Mouse (Mus musculus): ENCODE data around the gene Prkd2. TPM values are rescaled to one million over a fixed set of nuclear protein-coding genes. Genes with fewer than 3 reads are reported as not detected.
A peak's percentile ranks its signal among the peaks of the same experiment; 100 is the strongest.

Prkd2 gene
- total RNA-seq, 2 experiments from 2014 or later, result 3.9 to 8.2 TPM

GRCm38 (mm10) chr7:16816078-16816474 lies 26.6 kb upstream of the Prkd2 start:
- peak; percentile 91 for DNase-seq
- intact Hi-C loops (cut with DNase I), result no loop called here
- Histone ChIP-seq H3K27ac (peak overlapping the region; percentile 98), H3K4me3 (peak overlapping the region; percentile 100)
- TF ChIP-seq CTCF (IDR thresholded peaks at IDR 0.05), result no peak

DNA sequence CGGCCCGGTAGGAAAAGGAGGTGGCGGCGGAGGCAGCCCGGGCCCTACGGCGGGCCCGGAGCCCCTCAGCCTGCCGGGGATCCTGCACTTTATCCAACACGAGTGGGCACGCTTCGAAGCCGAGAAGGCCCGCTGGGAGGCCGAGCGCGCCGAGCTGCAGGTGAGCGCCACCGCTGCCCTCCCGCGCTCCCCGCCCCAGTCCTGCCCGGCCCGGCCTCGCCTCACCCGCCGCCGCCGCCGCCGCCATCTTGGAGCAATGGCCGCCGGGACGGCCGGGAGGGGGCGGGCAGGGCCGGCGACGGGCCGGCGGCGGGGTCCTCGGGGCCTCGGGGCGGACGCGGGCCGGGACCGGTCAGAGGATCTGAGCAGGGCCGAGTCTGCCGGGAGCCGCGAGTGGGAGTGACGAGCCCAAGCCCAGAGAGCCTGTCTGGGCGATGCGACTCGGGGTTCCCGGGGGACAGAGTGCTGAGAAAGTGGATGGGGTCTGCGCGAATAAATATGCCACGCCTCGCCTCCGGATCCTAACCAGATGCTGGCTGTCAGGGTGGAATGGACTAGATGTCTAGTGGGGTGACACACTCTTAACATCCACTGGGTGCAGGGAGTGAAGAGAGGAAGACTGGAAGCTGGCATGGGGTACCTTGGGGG lies 26.1 kb upstream of the Prkd2 start, which contains the start of gene Fkrp:
Gene Fkrp (minus strand): TSS at position 258 of the 648 bp plus-strand sequence.
- H3K4me3 ChIP-seq, result peak within 1 kb of the TSS; percentile 100
- intact Hi-C loops (cut with DNase I), result no loop called here
- peak within 1 kb of the TSS; percentile 98 for H3K27ac ChIP-seq
- TF ChIP-seq CTCF (IDR thresholded peaks at IDR 0.05), result no peak; the same call in 1 of the 2 replicates
- peak; percentile 74 for DNase-seq

DNA sequence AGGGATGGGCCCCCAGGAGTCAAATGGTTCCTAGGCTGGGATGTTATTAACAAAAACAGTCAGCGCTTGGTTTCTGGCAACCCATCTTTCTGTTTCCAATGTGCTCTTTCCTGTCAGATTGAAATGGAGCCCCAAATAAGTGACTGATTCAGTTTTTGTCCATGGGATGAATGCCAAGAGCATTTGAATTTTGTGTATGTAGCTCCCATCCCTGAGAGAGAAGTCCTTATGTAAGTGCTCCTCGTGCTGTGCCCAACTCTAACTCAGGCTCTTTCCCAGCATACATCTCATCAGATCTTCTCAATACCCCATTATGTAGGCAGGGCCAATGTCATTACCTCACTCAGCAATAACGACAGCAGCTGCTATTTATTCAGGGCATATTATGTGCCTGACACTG lies 25.0 kb upstream of the Prkd2 start:
- DNase-seq, result no peak
- peak overlapping the region; percentile 100 for H3K4me3 ChIP-seq
- no peak for TF ChIP-seq CTCF (IDR thresholded peaks at IDR 0.05)
- H3K27ac ChIP-seq, result no peak overlapping the region; the same call in 1 of the 2 replicates
- intact Hi-C loops (cut with DNase I), result no loop called here

GRCm38 (mm10) chr7:16819794-16820193 lies 22.9 kb upstream of the Prkd2 start:
- intact Hi-C loops (cut with DNase I), result no loop called here
- Histone ChIP-seq H3K4me3 (no peak overlapping the region), H3K27ac (peak overlapping the region; percentile 24; the same call in 1 of the 2 replicates)
- no peak for TF ChIP-seq CTCF (IDR thresholded peaks at IDR 0.05)
- no peak for DNase-seq

DNA sequence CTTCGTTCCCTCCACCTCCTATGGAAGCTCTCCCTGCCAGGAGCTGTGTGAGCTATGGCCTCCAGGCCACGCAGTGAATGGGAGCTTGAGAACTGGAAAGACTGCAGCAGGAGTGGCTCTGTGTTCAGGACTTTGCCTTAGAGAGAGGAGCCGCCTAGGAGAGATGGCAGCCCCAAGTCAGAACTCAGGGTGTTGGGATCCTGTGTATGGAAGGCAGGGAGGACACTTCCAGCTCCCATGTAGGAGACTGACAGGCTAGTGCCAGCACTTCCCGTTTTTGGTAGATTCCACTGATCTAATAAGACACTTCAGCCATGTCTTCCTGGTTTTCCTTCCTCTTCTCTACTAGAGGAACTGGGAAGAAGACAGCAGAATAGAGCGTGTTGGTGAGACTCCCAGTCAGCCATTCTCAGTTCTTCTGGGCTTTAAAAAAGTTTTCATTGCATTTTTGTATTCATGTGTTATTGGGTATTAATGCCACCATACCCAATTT lies 22.4 kb upstream of the Prkd2 start:
- H3K4me3 ChIP-seq, result no peak overlapping the region
- intact Hi-C loops (cut with DNase I), result no loop called here
- DNase-seq, result no peak
- TF ChIP-seq CTCF (IDR thresholded peaks at IDR 0.05), result no peak
- H3K27ac ChIP-seq, result peak overlapping the region; percentile 24; the same call in 1 of the 2 replicates

DNA sequence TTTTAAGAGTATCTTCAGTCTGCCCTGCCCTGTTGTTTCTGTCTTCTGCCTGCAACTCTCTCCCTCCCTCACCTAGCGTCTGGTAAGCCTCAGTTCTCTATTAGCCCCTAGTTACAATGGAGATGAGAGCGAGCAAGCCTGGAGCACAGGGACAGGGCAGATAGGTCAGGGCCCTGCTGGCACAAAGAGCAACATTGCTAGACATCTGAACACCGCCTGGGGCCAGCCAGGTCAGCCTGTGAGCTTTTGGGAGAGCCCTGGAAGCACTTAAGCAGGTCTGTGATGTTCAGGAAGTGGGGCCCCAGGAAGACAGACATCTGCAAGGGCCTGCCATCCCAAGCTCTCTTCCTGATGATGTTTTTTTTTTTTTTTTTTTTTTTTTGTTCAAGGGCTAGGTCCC lies 21.6 kb upstream of the Prkd2 start:
- no peak for TF ChIP-seq CTCF (IDR thresholded peaks at IDR 0.05)
- H3K27ac ChIP-seq, result no peak overlapping the region; the same call in 1 of the 2 replicates
- intact Hi-C loops (cut with DNase I), result no loop called here
- DNase-seq, result no peak
- no peak overlapping the region for H3K4me3 ChIP-seq

DNA sequence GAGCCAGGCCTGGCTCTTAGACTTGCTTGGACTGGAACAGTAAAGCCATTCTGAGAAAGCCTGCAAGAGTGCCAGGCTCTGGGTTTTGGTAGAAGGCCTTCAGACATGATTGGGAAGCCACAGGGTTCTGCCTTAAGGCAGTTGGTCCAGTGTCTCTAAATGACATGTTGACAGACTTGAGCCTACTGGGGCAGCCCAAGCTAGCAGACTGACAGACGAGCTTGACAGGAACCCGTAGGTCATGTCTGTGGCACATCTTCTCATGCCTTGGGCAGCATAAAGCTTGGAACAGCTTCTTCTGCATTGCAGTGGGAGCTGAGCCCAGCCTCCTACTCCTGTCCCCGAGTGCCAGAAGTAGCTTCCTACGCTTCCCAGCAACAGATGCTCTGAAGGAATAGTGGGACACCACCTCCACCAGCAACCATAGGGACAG lies 21.0 kb upstream of the Prkd2 start:
- Histone ChIP-seq H3K4me3 (no peak overlapping the region), H3K27ac (peak overlapping the region; percentile 1; the same call in 1 of the 2 replicates)
- intact Hi-C loops (cut with DNase I), result no loop called here
- TF ChIP-seq CTCF (IDR thresholded peaks at IDR 0.05), result no peak
- DNase-seq, result no peak

- intact Hi-C loops (cut with DNase I), result no loop called here
- H3K27ac ChIP-seq, result peak overlapping the region; percentile 70
- TF ChIP-seq CTCF (IDR thresholded peaks at IDR 0.05), result no peak
- DNase-seq, result peak; percentile 80
- H3K4me3 ChIP-seq, result no peak overlapping the region
Measured at GRCm38 (mm10) chr7:16823734-16824133, 19.0 kb upstream of the Prkd2 start.

- DNase-seq, result no peak
- H3K4me3 ChIP-seq, result no peak overlapping the region
- no peak overlapping the region for H3K27ac ChIP-seq
- TF ChIP-seq CTCF (IDR thresholded peaks at IDR 0.05), result peak; percentile 52
- intact Hi-C loops (cut with DNase I), result no loop called here
Measured at GRCm38 (mm10) chr7:16825785-16826184, 16.9 kb upstream of the Prkd2 start.

GRCm38 (mm10) chr7:16826571-16826970 lies 16.1 kb upstream of the Prkd2 start:
- Histone ChIP-seq H3K27ac (no peak overlapping the region), H3K4me3 (no peak overlapping the region)
- no peak for DNase-seq
- TF ChIP-seq CTCF (IDR thresholded peaks at IDR 0.05), result no peak
- intact Hi-C loops (cut with DNase I), result no loop called here

DNA sequence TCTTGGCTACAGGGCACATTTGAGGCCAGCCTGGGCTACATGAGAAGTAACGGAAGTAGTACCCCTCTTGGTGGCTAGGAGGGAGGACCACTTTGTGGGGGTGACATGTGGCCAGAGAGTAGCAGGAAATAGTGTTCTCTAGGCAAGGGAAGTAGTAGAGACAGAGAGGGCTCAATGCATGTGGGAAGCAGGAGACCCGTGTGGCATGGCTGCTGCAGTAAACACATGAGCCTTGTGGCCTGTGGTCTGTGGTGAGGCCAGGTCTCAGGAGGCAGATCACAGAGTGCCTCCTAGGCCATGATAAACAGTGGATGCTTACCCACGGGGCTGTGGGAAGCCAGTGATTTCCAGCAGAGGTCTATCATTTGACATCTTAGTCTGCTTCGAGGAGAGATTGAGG lies 15.4 kb upstream of the Prkd2 start:
- no peak for TF ChIP-seq CTCF (IDR thresholded peaks at IDR 0.05)
- no peak overlapping the region for H3K27ac ChIP-seq
- no peak for DNase-seq
- no peak overlapping the region for H3K4me3 ChIP-seq
- intact Hi-C loops (cut with DNase I), result no loop called here

- intact Hi-C loops (cut with DNase I), result no loop called here
- TF ChIP-seq CTCF (IDR thresholded peaks at IDR 0.05), result no peak
- no peak overlapping the region for H3K4me3 ChIP-seq
- H3K27ac ChIP-seq, result peak overlapping the region; percentile 28; the same call in 1 of the 2 replicates
- no peak for DNase-seq
Measured at GRCm38 (mm10) chr7:16830449-16830848, 12.3 kb upstream of the Prkd2 start.

- TF ChIP-seq CTCF (IDR thresholded peaks at IDR 0.05), result no peak
- no peak overlapping the region for H3K4me3 ChIP-seq
- intact Hi-C loops (cut with DNase I), result no loop called here
- no peak for DNase-seq
- no peak overlapping the region for H3K27ac ChIP-seq
Measured at GRCm38 (mm10) chr7:16837916-16838803, 4.5 kb upstream of the Prkd2 start.

Measured in gastrocnemius, adult 2 months (tissue).